Mouse (Mus musculus) left cerebral cortex, adult 6 months (tissue): ENCODE results near the gene Dgka. TPM values are rescaled to one million over a fixed set of nuclear protein-coding genes. Genes with fewer than 3 reads are reported as not detected.

Experiments
- long read RNA-seq, 2 experiments: library from polyadenylated mRNA; unstranded; transcript quantifications; one replicate each; pipeline ENCODE4 v2.0.0; 2019 to 2020
- polyA plus RNA-seq: library from polyadenylated mRNA; unstranded; fragments of <200 nt; fragmentation: Nextera tagmentation; gene quantifications from 2 replicates; pipeline ENCODE4 v1.2.3, GENCODE M21; 2021

Gene Dgka
- polyA plus RNA-seq = 4.4 and 4.6 TPM in 2 replicates
- long read RNA-seq, experiment 1, transcript Dgka-201 (24 exons, 2,834 nt) = major isoform, 5 of 15 reads
- long read RNA-seq, experiment 1, partial matches to known transcripts = 0 of 15 reads
- long read RNA-seq, experiment 1, other reads (novel, unspliced or antisense) = 10 of 15 reads
- long read RNA-seq, experiment 2, partial matches to known transcripts = 1 of 3 reads
- long read RNA-seq, experiment 2, other reads (novel, unspliced or antisense) = 1 of 3 reads

DNA sequence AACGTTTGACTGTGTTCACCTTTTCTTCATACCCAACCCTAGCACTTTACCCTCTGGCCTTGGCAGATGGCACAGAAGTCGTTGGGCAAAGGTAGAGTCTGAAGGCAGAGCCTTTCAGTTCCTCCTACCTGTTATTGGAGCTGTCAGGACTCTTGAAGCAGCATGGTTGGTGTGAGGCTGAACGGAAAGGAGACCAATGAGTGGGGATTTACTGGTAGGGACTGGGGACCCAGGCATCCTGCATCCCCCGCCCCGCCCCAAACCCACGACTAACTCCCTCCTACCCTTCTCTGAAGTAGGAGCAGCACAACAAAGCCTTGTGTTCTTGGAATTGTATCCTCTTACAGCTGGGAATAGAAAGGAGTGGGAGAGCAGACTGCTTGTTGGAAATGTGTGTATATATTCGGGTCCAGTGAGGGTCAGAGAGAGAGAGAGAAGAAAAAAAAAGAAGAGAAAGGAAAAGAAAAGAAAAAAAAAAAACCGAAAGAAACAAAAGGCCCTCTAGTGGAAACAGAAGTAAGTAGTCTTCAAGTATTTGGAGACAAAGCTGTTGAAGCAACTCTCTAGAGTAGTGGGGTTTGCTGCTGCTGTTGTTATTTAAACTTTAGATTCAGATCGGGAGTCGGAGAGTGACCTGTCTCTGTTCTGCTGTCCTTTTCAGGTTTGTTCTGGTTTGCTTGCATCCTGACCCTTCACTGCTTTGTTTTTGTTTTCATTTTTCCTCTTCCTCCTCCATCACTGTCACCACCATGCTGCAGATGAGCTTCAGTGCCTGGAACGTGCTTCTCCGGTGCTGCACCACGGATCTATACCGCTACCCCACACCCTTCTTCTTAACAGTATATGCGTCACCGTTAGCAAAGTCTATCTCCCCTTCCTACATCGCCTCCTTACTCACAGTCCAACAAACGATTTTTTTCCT is at the start of gene Dgka:
Dgka (minus strand) TSS at position 176 of the 922 bp plus-strand sequence.

GRCm38 (mm10) chr10:128790398-128791124 is 45.9 kb upstream of the Dgka start, which contains the start of gene Mmp19:
Mmp19 (plus strand) TSS chr10:128790910.

GRCm38 (mm10) chr10:128747646-128748251 is 3.1 kb upstream of the Dgka start, which contains the start of gene Pym1:
Pym1 (plus strand) TSS chr10:128747889.

GRCm38 (mm10) chr10:128704491-128705316 is 40.0 kb downstream of the Dgka start, which contains the start of gene Cdk2:
Cdk2 (minus strand) TSS chr10:128705031.

DNA sequence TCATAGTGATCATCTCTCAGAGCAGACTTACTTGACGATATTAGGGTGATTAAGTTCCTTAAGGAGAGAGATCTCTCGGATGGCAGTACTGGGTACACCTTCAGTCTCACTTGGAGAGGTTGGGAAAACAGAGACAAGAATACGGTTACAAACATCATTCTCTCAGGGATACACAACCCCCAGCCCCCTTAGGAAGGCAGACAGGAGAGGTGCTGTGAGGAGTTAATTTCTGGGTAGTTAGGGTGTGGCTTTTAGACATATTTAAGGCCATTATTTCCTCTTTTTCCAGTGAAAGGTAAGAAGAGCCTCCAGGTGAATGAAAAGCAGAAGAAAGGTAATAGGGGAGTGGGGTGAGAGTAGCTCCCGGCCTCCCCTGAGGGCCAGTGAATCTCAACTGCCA is 40.8 kb downstream of the Dgka start, which contains the start of gene Pmel:
Pmel (plus strand) TSS at position 301 of the 400 bp plus-strand sequence.

GRCm38 (mm10) chr10:128695992-128696807 is 48.5 kb downstream of the Dgka start, which contains the start of gene Rab5b:
Rab5b (minus strand) TSS chr10:128696264.

GRCm38 (mm10) chr10:128673763-128674468 is 70.7 kb downstream of the Dgka start, which contains the start of gene Suox:
Suox (minus strand) TSS chr10:128674073.

Other genes starting within 250 kb of the Dgka start
- gene Myl6b, start 246.2 kb downstream of the Dgka start, polyA plus RNA-seq = 2.5 and 5.2 TPM in 2 replicates
- gene Esyt1, start 219.0 kb downstream of the Dgka start, polyA plus RNA-seq = 2.4 and 3.7 TPM in 2 replicates
- 6.2 and 7.6 TPM in 2 replicates for gene Zc3h10, start 197.1 kb downstream of the Dgka start, polyA plus RNA-seq
- 7,009 and 7,293 TPM in 2 replicates for gene Rpl41, start 195.6 kb downstream of the Dgka start, polyA plus RNA-seq
- gene Pa2g4, start 178.9 kb downstream of the Dgka start, polyA plus RNA-seq = 45.7 and 60.1 TPM in 2 replicates
- gene Erbb3, start 155.2 kb downstream of the Dgka start, polyA plus RNA-seq = 1.4 and 1.7 TPM in 2 replicates
- 1,144 and 1,161 TPM in 2 replicates for gene Rps26, start 118.1 kb downstream of the Dgka start, polyA plus RNA-seq
- 3.2 and 6.0 TPM in 2 replicates for gene Ikzf4, start 98.9 kb downstream of the Dgka start, polyA plus RNA-seq
- gene Suox, start 70.8 kb downstream of the Dgka start, polyA plus RNA-seq = 7.3 and 7.4 TPM in 2 replicates
- gene Rab5b, start 48.6 kb downstream of the Dgka start, polyA plus RNA-seq = 45.1 and 76.1 TPM in 2 replicates
- gene Pmel, start 40.7 kb downstream of the Dgka start, polyA plus RNA-seq = 0.31 and 0.96 TPM in 2 replicates
- gene Cdk2, start 39.8 kb downstream of the Dgka start, polyA plus RNA-seq = 1.3 TPM in 2 replicates
- 6.4 and 11.2 TPM in 2 replicates for gene Pym1, start 3.0 kb upstream of the Dgka start, polyA plus RNA-seq
- gene Mmp19, start 46.1 kb upstream of the Dgka start, polyA plus RNA-seq = 0.12 and 0.13 TPM in 2 replicates
- gene Dnajc14, start 59.2 kb upstream of the Dgka start, polyA plus RNA-seq = 16.9 and 25.3 TPM in 2 replicates
- 3.4 and 3.7 TPM in 2 replicates for gene Tmem198b, start 59.5 kb upstream of the Dgka start, polyA plus RNA-seq
- gene Sarnp, start 72.5 kb upstream of the Dgka start, polyA plus RNA-seq = 113 and 124 TPM in 2 replicates
- 21.7 and 22.4 TPM in 2 replicates for gene Ormdl2, start 76.8 kb upstream of the Dgka start, polyA plus RNA-seq
- 2.9 and 4.7 TPM in 2 replicates for gene Gdf11, start 146.9 kb upstream of the Dgka start, polyA plus RNA-seq
- 156 and 164 TPM in 2 replicates for gene Cd63, start 156.1 kb upstream of the Dgka start, polyA plus RNA-seq
- 7.4 and 8.4 TPM in 2 replicates for gene Rdh5, start 178.0 kb upstream of the Dgka start, polyA plus RNA-seq
- gene Bloc1s1, start 179.2 kb upstream of the Dgka start, polyA plus RNA-seq = 336 and 357 TPM in 2 replicates
- gene Itga7, start 189.0 kb upstream of the Dgka start, polyA plus RNA-seq = 2.2 and 2.5 TPM in 2 replicates
- not detected in 2 replicates for gene Mettl7b, start 216.1 kb upstream of the Dgka start, polyA plus RNA-seq
- not detected in 2 replicates for gene Olfr9, start 244.6 kb upstream of the Dgka start, polyA plus RNA-seq